Mouse (Mus musculus): ENCODE results near the gene Map2k5. TPM values are rescaled to one million over a fixed set of nuclear protein-coding genes. Genes with fewer than 3 reads are reported as not detected.

The Map2k5 gene
- polyA plus RNA-seq, 1 experiment from 2014 or later: 26.4 TPM

GRCm38 (mm10) chr9:63118385-63118784 lies 259.3 kb downstream of the Map2k5 start:
- WGBS: 64% methylated on average over 5 of the region's 5 CpGs
- ATAC-seq (ENCODE audit: extremely low read depth, insufficient number of reproducible peaks, low FRiP score, low TSS enrichment): no peak
- H3K36me3 ChIP-seq: no peaks in the 10 kb centered on the region

More at GRCm38 (mm10) chr9:63118385-63118784, 259.3 kb downstream of the Map2k5 start:
- H3K9ac ChIP-seq: no peak overlapping the region
- H3K27ac ChIP-seq (replicated peaks): no peak overlapping the region
- H3K27me3 ChIP-seq (replicated peaks): no peaks in the 10 kb centered on the region
- H3K4me1 ChIP-seq: peaks cover 6% of the 10 kb centered on the region
- H3K9me3 ChIP-seq: no peaks in the 10 kb centered on the region
- no peak overlapping the region for H3K4me3 ChIP-seq
- H3K4me2 ChIP-seq: no peak overlapping the region

Other genes starting within 250 kb of the Map2k5 start
- not detected in 2 replicates for gene Skor1, start 228.9 kb downstream of the Map2k5 start, polyA plus RNA-seq (2015; fragmentation: Nextera tagmentation; extraction: Ambion mirVana)
- gene 2300009A05Rik, start 21.3 kb upstream of the Map2k5 start, polyA plus RNA-seq (2015; fragmentation: Nextera tagmentation; extraction: Ambion mirVana): 61.6 and 73.3 TPM in 2 replicates
- 0.08 TPM in 1 of 2 replicates, not detected in the other for gene Iqch, start 224.6 kb upstream of the Map2k5 start, polyA plus RNA-seq (2015; fragmentation: Nextera tagmentation; extraction: Ambion mirVana)
- gene Aagab, start 224.8 kb upstream of the Map2k5 start, polyA plus RNA-seq (2015; fragmentation: Nextera tagmentation; extraction: Ambion mirVana): 21.8 and 23.1 TPM in 2 replicates

Measured in heart, embryonic 13.5 days (tissue).